Mouse (Mus musculus) cerebellum, adult 2 months (tissue): ENCODE measurements around the gene Abhd15.

Source experiments
- CTCF ChIP-seq: fragments of 200-500 bp; IDR thresholded peaks from 2 replicates; pipeline ENCODE4 v1.5.1; 2011; ENCODE audit warnings: low read depth, mild to moderate bottlenecking, control low read depth, low read length, moderate library complexity, borderline replicate concordance; ENCODE audit not compliant: insufficient read depth
- POLR2A ChIP-seq: fragments of 200-500 bp; IDR thresholded peaks from 2 replicates; pipeline ENCODE4 v1.6.1; 2011; ENCODE audit warnings: low read length, control low read depth, borderline replicate concordance; ENCODE audit not compliant: insufficient read depth

GRCm38 (mm10) chr11:77545261-77545660 is 30.3 kb downstream of the Abhd15 start:
- no peak for TF ChIP-seq POLR2A
- no peak for TF ChIP-seq CTCF
